Mouse (Mus musculus): ENCODE data around the gene Ankrd65. TPM values are rescaled to one million over a fixed set of nuclear protein-coding genes. Genes with fewer than 3 reads are reported as not detected.
A peak's percentile ranks its signal among the peaks of the same experiment; 100 is the strongest.

Ankrd65 gene
- polyA plus RNA-seq, 1 experiment from 2014 or later: not detected

DNA sequence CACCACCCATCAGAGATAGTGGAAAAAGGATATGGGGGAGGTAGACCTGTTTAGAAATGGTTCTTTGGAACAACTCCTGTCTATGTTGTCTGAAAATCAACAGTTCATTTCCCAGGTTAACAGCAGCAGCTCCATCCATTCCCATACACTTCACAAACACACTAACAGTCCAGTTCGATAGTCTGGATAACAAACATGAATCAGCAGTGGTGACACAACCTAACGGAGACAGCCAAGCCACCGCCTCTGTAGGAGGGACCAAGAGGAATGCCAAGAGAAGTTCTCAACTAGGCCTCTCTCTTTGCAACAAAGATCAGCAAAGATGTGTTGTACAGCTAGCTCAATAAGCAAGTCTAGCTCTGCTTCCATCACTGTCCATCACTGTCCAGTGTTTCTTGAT lies 27.9 kb upstream of the Ankrd65 start:
- H3K27ac ChIP-seq: no peak overlapping the region
- 88% methylated on average over 3 of the region's 3 CpGs for WGBS
- H3K27me3 ChIP-seq (replicated peaks): no peaks in the 10 kb centered on the region
- H3K4me3 ChIP-seq: no peak overlapping the region
- H3K9me3 ChIP-seq: no peaks in the 10 kb centered on the region
- no peak overlapping the region for H3K9ac ChIP-seq
- no peak overlapping the region for H3K4me2 ChIP-seq (replicated peaks)
- H3K36me3 ChIP-seq: peaks cover 3% of the 10 kb centered on the region; the same call in 1 of the 2 replicates
- no peak for ATAC-seq (ENCODE audit: low FRiP score, low read depth)
- peaks cover 26% of the 10 kb centered on the region for H3K4me1 ChIP-seq

DNA sequence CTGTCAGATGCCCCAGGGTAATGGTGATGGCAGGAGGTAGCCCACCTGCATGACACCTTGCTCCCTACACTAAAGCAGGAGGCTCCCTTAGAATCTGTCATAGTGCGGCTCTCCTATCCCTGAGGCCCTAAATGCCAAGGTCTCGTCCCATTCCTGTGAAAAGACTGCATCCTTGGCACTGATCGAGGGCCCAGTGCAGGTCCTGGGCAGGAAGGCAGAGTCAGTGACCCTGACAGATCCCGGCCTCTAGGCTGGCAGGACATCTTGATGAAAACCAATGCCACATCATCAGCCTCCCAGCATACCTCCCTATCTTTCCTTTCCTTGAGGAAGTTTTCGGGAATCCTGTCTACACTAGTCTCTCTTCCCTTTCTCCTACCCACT lies 20.8 kb upstream of the Ankrd65 start:
- peaks cover 15% of the 10 kb centered on the region for H3K4me1 ChIP-seq
- no peak for ATAC-seq (ENCODE audit: low FRiP score, low read depth)
- peak overlapping the region; percentile 50 for H3K4me3 ChIP-seq
- H3K9ac ChIP-seq: peak overlapping the region; percentile 74
- H3K27ac ChIP-seq: no peak overlapping the region
- H3K27me3 ChIP-seq (replicated peaks): peaks cover 26% of the 10 kb centered on the region
- WGBS: 65% methylated on average over 5 of the region's 5 CpGs
- H3K9me3 ChIP-seq: no peaks in the 10 kb centered on the region
- peak overlapping the region; percentile 83 for H3K4me2 ChIP-seq (replicated peaks)
- no peaks in the 10 kb centered on the region for H3K36me3 ChIP-seq

DNA sequence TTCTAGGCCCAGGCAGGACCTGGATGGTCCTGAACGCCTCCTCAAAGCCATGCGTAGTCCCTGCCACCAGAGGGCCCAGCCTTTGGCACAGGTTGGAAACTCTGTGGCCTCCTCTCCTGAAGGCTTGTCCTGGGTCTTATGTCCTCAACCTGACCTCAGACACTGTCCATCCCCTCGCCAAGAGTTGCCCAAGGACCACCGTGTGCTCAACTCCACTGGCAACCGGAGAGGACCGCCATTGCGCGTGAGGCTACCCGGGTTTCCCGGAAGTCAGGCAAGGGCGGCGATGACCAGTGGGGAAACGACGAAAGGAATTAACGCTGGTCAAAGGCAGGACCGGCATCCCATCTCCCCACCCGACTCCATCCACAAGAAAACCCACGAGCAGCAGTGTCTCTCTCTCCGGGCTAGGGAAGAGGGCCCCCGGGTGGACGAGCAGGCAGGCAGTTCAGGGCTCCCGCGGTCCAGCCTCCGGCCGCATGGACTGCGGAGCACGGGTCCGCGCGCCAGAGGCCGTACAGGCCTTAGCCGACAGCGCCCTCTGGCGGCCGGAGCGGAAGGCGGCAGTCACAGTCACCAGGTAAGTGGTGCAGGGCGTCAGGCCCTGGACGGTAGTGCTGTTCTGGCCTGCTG lies 20.2 kb upstream of the Ankrd65 start:
- peak overlapping the region; percentile 74 for H3K9ac ChIP-seq
- H3K36me3 ChIP-seq: no peaks in the 10 kb centered on the region
- H3K4me3 ChIP-seq: peak overlapping the region; percentile 50
- no peaks in the 10 kb centered on the region for H3K9me3 ChIP-seq
- peak; percentile 89 for ATAC-seq (ENCODE audit: low FRiP score, low read depth)
- peaks cover 26% of the 10 kb centered on the region for H3K27me3 ChIP-seq (replicated peaks)
- H3K4me1 ChIP-seq: peaks cover 16% of the 10 kb centered on the region
- WGBS: under 1% methylated on average over 39 of the region's 39 CpGs
- H3K27ac ChIP-seq: no peak overlapping the region
- H3K4me2 ChIP-seq (replicated peaks): peak overlapping the region; percentile 83

DNA sequence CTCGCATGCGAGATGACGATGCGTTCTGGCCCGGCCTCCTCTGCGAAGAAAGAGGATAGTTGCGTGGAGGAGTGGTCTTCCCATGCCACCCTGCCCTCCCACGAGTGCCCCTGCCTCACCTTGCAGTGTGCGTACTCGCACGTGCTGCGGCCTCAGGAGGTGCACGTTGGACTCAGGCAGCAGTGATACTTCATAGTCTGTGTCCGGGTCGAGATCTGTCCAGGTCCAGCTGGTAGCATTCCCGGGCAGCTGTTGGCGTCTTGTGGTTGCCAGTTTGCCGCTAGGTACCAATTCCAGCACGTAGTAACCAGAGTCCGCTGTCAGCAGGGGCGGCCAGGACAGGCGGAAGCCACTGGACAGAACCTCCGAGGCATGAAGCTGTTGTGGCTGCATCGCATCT lies 19.6 kb upstream of the Ankrd65 start:
- H3K36me3 ChIP-seq: no peaks in the 10 kb centered on the region
- H3K27me3 ChIP-seq (replicated peaks): peaks cover 26% of the 10 kb centered on the region
- peak overlapping the region; percentile 83 for H3K4me2 ChIP-seq (replicated peaks)
- peak overlapping the region; percentile 74 for H3K9ac ChIP-seq
- H3K4me1 ChIP-seq: peaks cover 16% of the 10 kb centered on the region
- no peak overlapping the region for H3K27ac ChIP-seq
- peak overlapping the region; percentile 50 for H3K4me3 ChIP-seq
- ATAC-seq (ENCODE audit: low FRiP score, low read depth): peak; percentile 15
- 41% methylated on average over 24 of the region's 24 CpGs for WGBS
- no peaks in the 10 kb centered on the region for H3K9me3 ChIP-seq

DNA sequence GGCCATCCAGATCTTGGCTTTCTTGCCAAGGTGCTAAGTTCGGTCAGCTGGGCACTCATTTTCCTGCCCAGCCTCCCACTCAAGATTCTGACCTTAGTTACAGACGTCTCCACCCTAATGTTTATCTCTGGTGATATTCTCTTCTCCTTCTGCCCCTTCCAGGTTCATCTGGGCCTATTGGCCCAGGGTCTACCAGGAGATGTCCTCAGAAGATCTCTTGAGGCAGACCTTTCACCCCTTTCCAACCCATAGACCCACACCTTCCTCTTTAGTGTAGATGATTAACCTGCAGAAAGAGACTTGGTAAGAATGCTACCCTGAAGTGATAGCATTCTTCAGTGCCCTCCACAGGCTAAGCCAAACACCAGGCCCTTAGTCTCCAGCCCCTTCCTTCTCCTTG lies 18.5 kb upstream of the Ankrd65 start:
- H3K27ac ChIP-seq: no peak overlapping the region
- H3K9me3 ChIP-seq: no peaks in the 10 kb centered on the region
- H3K9ac ChIP-seq: no peak overlapping the region
- no peak overlapping the region for H3K4me3 ChIP-seq
- H3K4me1 ChIP-seq: peaks cover 18% of the 10 kb centered on the region
- H3K36me3 ChIP-seq: no peaks in the 10 kb centered on the region
- no peak overlapping the region for H3K4me2 ChIP-seq (replicated peaks)
- ATAC-seq (ENCODE audit: low FRiP score, low read depth): no peak
- WGBS: 90% methylated on average over 2 of the region's 2 CpGs
- peaks cover 26% of the 10 kb centered on the region for H3K27me3 ChIP-seq (replicated peaks)

DNA sequence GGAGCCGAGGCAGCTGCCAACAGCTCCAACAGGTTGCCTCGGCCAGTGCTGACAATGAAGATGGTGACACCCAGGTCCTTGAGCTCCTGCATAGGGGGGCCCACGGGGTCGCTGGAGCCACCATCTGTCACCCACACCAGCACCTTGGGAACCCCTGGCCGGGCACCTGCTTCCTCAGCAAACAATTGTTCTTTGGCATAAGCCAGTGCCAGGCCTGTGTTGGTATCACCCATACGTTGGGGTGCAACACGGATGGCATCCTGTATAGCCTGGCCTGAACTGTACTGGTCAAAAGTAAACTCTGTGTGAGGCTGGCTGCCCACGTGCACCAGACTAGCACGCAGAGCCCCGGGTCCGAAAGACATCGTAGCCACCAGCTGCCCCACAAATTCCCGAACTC lies 17.5 kb upstream of the Ankrd65 start:
- 89% methylated on average over 13 of the region's 13 CpGs for WGBS
- ATAC-seq (ENCODE audit: low FRiP score, low read depth): no peak
- Histone ChIP-seq H3K27me3 (replicated peaks) (peaks cover 26% of the 10 kb centered on the region), H3K9me3 (no peaks in the 10 kb centered on the region), H3K36me3 (no peaks in the 10 kb centered on the region), H3K4me3 (no peak overlapping the region), H3K27ac (no peak overlapping the region), H3K4me1 (peaks cover 21% of the 10 kb centered on the region), H3K4me2 (replicated peaks) (peak overlapping the region; percentile 67; the same call in 1 of the 2 replicates), H3K9ac (no peak overlapping the region)

DNA sequence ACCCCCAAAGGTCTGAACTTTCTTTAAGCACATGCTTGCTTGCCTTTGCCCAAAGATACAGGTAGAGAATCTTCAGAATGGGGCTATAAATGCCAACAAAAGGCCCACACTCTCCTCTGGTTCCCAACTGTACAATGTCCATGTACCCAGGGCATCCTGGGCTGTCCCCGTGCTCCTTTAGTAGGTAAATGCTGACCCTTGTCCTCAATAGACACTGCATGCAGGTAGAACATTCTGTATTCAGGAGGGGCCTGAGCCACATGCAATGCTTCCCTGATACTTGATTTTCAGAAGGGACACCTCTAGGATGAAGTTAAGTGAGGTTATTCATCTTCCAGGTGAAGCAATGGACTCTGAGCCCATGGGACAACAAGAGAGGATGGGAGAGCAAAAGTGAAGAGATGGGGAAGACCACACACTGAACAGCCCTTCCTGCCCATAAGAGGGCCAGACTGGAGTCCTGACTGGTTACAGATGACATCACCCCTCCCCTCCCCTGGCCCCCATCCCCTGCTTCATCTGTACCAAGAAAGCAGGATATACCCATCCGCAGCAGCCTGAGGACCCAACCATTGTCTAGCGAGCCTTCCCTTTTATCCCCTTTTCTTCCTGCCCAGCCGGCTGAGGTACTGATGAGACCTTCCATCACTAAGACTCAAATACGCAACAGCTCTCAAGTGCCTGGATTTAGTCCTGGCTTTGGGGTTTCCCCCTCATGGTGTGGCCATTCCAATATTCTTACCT lies 16.7 kb upstream of the Ankrd65 start:
- Histone ChIP-seq H3K36me3 (no peaks in the 10 kb centered on the region), H3K27ac (no peak overlapping the region), H3K27me3 (replicated peaks) (peaks cover 26% of the 10 kb centered on the region), H3K4me1 (peaks cover 21% of the 10 kb centered on the region), H3K4me3 (peak overlapping the region; percentile 31), H3K9ac (0 out of 2 replicates have a peak overlapping the region, but pooled peaks have one; percentile 10), H3K4me2 (replicated peaks) (peak overlapping the region; percentile 67), H3K9me3 (no peaks in the 10 kb centered on the region)
- ATAC-seq (ENCODE audit: low FRiP score, low read depth): no peak
- 39% methylated on average over 5 of the region's 5 CpGs for WGBS

DNA sequence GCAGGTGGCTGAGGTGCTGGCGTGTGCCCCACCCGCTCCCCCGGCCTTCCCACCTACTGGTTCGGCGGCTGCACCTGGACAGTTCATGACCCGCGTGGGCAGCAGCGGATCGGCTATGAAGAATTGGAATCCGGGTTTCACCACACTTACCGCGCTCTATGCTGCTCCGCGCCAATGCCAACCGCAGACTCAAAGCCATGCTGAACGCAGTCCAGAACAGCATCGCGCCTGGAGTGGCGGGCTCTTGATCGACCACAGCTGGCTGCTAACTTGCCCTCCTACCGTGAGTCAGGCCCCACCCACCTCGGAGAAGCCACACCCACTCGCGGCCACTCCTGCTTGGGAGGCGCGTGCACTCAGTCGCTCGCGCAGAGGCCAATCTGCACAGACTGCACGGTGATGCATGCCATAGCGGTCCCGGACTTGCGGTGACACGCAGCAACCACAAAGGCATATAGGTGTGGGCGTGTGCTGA lies 15.9 kb upstream of the Ankrd65 start, which contains the start of gene Vwa1:
TSS of gene Vwa1 (minus strand) at position 419 of the 475 bp plus-strand sequence.
- Histone ChIP-seq H3K27ac (no peak within 1 kb of the TSS), H3K4me2 (replicated peaks) (peak within 1 kb of the TSS; percentile 67), H3K9ac (peak within 1 kb of the TSS; percentile 45; the same call in 1 of the 2 replicates), H3K36me3 (no peaks in the 10 kb centered on the region), H3K27me3 (replicated peaks) (peaks cover 26% of the 10 kb centered on the region), H3K4me3 (peak within 1 kb of the TSS; percentile 31), H3K9me3 (no peaks in the 10 kb centered on the region), H3K4me1 (peaks cover 21% of the 10 kb centered on the region)
- ATAC-seq (ENCODE audit: low FRiP score, low read depth): peak; percentile 48
- 1% methylated on average over 35 of the region's 35 CpGs for WGBS

DNA sequence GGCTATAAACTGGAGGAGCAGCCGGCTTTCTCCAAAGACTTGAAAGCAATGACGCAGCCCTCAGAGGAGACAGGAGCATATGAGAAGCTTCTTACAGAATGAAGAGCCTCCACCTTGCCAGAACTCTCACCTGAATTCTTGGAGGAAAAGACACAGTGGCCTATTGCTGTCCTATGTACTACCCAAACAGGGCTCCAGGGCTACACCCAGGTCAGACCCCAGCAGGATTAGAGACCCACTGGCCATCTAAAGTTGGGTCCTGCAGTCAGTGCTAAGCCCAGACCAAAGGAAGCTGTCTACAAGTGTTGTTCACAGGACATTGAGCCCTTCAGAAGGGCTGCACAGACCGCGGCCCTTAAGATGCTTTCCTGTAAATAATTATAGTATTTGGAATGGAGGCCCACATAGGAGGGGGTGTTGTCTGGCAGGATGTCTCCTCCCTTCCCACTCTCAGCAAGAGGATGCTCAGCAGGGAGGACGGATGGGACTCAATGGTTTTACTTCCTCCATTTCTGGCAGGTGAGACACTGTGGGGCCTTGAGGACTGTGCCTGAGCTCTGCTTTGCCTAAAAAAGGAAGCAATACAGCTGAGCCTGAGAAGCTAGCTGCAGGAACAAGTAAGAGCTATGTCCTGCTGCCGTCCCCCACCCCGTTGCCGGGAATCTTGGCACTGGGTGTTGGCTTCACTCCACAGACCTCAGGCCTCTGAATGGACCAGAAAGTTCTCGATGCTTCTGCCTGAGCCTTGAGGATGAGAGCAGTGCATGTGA lies 15.1 kb upstream of the Ankrd65 start:
- H3K36me3 ChIP-seq: no peaks in the 10 kb centered on the region
- H3K4me1 ChIP-seq: peaks cover 21% of the 10 kb centered on the region
- WGBS: 61% methylated on average over 9 of the region's 9 CpGs
- no peak overlapping the region for H3K4me3 ChIP-seq
- 0 out of 2 replicates have a peak overlapping the region, but pooled peaks have one; percentile 45 for H3K9ac ChIP-seq
- no peak overlapping the region for H3K27ac ChIP-seq
- peaks cover 26% of the 10 kb centered on the region for H3K27me3 ChIP-seq (replicated peaks)
- H3K4me2 ChIP-seq (replicated peaks): peak overlapping the region; percentile 67
- H3K9me3 ChIP-seq: no peaks in the 10 kb centered on the region
- ATAC-seq (ENCODE audit: low FRiP score, low read depth): no peak

DNA sequence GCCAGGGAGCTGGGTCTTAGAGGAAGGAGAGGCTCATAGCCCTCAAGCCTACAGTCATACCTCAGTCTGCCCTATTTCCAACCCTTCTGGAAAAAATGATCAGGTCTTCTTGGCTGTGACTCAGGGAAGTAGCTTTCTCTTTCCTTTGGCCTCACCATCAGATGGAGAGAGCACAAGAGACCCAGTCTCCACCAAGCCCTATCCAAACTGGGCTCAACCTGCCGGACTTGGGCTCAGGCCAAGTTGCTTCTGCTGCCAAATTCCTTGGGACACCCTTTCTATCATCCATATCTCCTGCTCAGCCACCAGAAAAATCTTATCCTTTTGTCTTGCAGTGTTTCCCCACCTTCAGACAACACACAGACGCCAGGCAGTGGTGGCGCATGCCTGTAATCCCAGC lies 14.4 kb upstream of the Ankrd65 start:
- Histone ChIP-seq H3K4me1 (peaks cover 15% of the 10 kb centered on the region), H3K4me3 (no peak overlapping the region), H3K27ac (no peak overlapping the region), H3K27me3 (replicated peaks) (peaks cover 26% of the 10 kb centered on the region), H3K4me2 (replicated peaks) (no peak overlapping the region), H3K36me3 (no peaks in the 10 kb centered on the region), H3K9ac (no peak overlapping the region), H3K9me3 (no peaks in the 10 kb centered on the region)
- WGBS: 77% methylated on average over 3 of the region's 3 CpGs
- ATAC-seq (ENCODE audit: low FRiP score, low read depth): no peak

DNA sequence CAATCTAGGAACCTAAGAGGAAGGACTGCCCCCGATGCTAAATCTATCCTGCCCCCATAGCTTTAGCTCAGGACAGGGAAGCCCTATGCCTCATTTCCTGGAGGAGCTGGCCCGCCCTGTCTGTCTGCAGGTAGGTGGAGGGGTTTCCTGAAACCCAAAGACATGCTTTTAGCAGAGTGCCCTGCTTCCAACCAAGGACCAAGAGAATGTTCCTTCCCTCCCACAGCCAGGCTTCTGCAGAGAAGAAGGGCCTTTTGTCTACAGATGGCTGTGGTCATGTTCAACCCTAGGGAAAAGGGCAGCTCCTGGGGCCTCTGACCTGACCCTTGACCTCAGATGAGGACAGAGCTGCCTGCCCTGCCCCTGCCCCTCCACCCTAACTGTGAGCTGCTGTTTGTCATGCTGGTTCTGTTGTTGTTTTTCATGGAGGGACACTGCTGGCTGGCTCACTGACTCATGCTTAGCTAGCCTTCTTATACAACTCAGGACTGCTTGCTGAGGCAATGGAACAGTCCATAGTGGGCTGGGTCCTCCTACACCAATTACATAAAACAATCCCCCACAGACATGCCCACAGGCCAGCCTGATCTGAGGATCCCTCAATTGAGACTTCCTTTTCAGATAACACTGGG lies 13.4 kb upstream of the Ankrd65 start:
- WGBS: 36% methylated on average over 2 of the region's 2 CpGs
- H3K9me3 ChIP-seq: no peaks in the 10 kb centered on the region
- peaks cover 17% of the 10 kb centered on the region for H3K4me1 ChIP-seq
- H3K36me3 ChIP-seq: no peaks in the 10 kb centered on the region
- H3K27ac ChIP-seq: no peak overlapping the region
- no peak for ATAC-seq (ENCODE audit: low FRiP score, low read depth)
- no peak overlapping the region for H3K9ac ChIP-seq
- no peak overlapping the region for H3K4me2 ChIP-seq (replicated peaks)
- peaks cover 23% of the 10 kb centered on the region for H3K27me3 ChIP-seq (replicated peaks)
- H3K4me3 ChIP-seq: no peak overlapping the region

Measured in neural tube, embryonic 12.5 days (tissue).